Mouse (Mus musculus): ENCODE measurements at regions not wholly inside any gene's neighbourhood (a gene's known extent, or its start where the extent isn't known, plus 50 kb on each side); places are given as distances from the start of the nearest gene placed in this dataset.
A peak's percentile ranks its signal among the peaks of the same experiment; 100 is the strongest.

DNA sequence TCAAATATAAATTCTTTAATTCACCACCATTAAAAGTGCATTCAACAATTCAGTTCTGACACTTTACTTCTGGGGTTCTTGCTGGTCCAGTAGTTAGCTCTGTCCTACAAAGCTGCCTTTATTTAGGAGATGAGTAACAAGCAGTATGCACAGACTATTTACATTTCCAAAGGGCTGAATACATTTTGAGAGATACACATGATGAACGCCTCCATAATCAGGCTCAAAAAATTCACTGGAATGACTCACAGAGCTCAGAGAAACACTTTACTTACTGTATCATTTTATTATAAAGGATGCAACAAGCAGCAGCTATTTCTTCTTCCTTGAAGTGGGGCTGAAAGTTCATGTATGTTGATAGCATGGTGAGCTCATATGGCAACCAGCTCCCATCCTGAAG, 336.6 kb upstream of the Frg1 start:
- no peak overlapping the region for H3K4me2 ChIP-seq (replicated peaks)
- H3K9ac ChIP-seq (replicated peaks) = no peak overlapping the region
- no peak overlapping the region for H3K27ac ChIP-seq (replicated peaks)
- ATAC-seq (ENCODE audit: low FRiP score, low read depth) = no peak
- no peaks in the 10 kb centered on the region for H3K4me1 ChIP-seq
- H3K27me3 ChIP-seq = no peaks in the 10 kb centered on the region
- WGBS = 81% methylated on average over 1 of the region's 1 CpGs
- H3K4me3 ChIP-seq = no peak overlapping the region
- H3K9me3 ChIP-seq = no peaks in the 10 kb centered on the region
- no peaks in the 10 kb centered on the region for H3K36me3 ChIP-seq

DNA sequence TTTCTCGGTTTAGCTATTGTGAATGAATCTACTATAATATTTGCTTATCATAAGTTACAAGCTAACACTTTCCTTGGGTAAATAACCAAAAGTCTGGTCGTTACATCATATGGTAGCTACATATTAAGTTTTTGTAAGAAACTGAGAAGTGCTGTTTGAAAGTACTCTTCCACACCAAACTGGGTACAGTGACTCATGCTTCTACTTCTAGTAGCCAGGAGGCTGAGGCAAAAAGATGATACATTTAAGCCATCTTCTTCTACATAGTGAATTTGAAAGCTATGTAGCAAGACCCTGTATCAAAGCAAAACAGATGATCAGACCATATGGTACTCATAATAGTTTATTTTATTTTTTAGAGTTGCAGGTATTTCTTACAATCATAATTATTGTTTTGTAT, 335.8 kb upstream of the Frg1 start:
- no peak for ATAC-seq (ENCODE audit: low FRiP score, low read depth)
- H3K27me3 ChIP-seq = no peaks in the 10 kb centered on the region
- H3K9me3 ChIP-seq = no peaks in the 10 kb centered on the region
- no peaks in the 10 kb centered on the region for H3K36me3 ChIP-seq
- no peak overlapping the region for H3K9ac ChIP-seq (replicated peaks)
- H3K27ac ChIP-seq (replicated peaks) = no peak overlapping the region
- WGBS = 82% methylated on average over 2 of the region's 2 CpGs
- H3K4me1 ChIP-seq = no peaks in the 10 kb centered on the region
- no peak overlapping the region for H3K4me3 ChIP-seq
- no peak overlapping the region for H3K4me2 ChIP-seq (replicated peaks)

DNA sequence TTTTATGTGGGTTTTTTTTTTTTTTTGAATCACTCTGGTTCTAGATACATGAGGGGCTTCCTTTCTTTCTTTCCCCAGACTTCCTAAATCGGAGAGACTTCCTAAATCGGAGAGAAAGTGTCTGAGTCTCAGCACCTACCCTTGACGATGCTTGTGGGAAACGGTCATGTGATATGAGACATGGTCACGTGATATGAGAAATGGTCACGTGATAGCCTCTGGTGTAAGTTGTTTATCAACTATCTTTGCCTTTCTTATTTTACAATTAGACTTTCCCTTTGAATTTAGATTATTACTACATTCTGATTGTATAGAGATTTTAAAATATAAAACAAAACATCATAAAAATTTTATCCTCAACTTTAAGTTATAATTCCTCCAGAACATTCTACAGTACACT, 330.1 kb upstream of the Frg1 start:
- Histone ChIP-seq H3K4me2 (replicated peaks) (no peak overlapping the region), H3K4me3 (no peak overlapping the region), H3K27me3 (no peaks in the 10 kb centered on the region), H3K36me3 (no peaks in the 10 kb centered on the region), H3K4me1 (peaks cover 4% of the 10 kb centered on the region), H3K9ac (replicated peaks) (no peak overlapping the region), H3K27ac (replicated peaks) (no peak overlapping the region), H3K9me3 (no peaks in the 10 kb centered on the region)
- no peak for ATAC-seq (ENCODE audit: low FRiP score, low read depth)
- WGBS = 92% methylated on average over 6 of the region's 6 CpGs

- Histone ChIP-seq H3K27ac (replicated peaks) (no peak overlapping the region), H3K9me3 (no peaks in the 10 kb centered on the region), H3K4me3 (no peak overlapping the region), H3K4me1 (peaks cover 4% of the 10 kb centered on the region), H3K9ac (replicated peaks) (no peak overlapping the region), H3K36me3 (no peaks in the 10 kb centered on the region), H3K27me3 (no peaks in the 10 kb centered on the region), H3K4me2 (replicated peaks) (0 out of 2 replicates have a peak overlapping the region, but pooled peaks have one; percentile 11)
- 41% methylated on average over 11 of the region's 11 CpGs for WGBS
- peak; percentile 85 for ATAC-seq (ENCODE audit: low FRiP score, low read depth)
Measured at GRCm38 (mm10) chr8:41742796-41743670, 326.2 kb upstream of the Frg1 start.

GRCm38 (mm10) chr8:41717002-41717401, 300.1 kb upstream of the Frg1 start:
- no peak overlapping the region for H3K4me3 ChIP-seq
- no peak overlapping the region for H3K4me2 ChIP-seq (replicated peaks)
- no peaks in the 10 kb centered on the region for H3K36me3 ChIP-seq
- H3K27ac ChIP-seq (replicated peaks) = no peak overlapping the region
- 91% methylated on average over 3 of the region's 3 CpGs for WGBS
- no peak for ATAC-seq (ENCODE audit: low FRiP score, low read depth)
- peaks cover 6% of the 10 kb centered on the region; the same call in 1 of the 2 replicates for H3K4me1 ChIP-seq
- H3K9me3 ChIP-seq = no peaks in the 10 kb centered on the region
- H3K27me3 ChIP-seq = no peaks in the 10 kb centered on the region; the same call in 1 of the 2 replicates
- H3K9ac ChIP-seq (replicated peaks) = no peak overlapping the region

- H3K9me3 ChIP-seq = no peaks in the 10 kb centered on the region
- H3K4me1 ChIP-seq = peaks cover 6% of the 10 kb centered on the region; the same call in 1 of the 2 replicates
- peak; percentile 83 for ATAC-seq (ENCODE audit: low FRiP score, low read depth)
- 33% methylated on average over 4 of the region's 4 CpGs for WGBS
- no peaks in the 10 kb centered on the region; the same call in 1 of the 2 replicates for H3K27me3 ChIP-seq
- H3K9ac ChIP-seq (replicated peaks) = no peak overlapping the region
- no peak overlapping the region for H3K4me3 ChIP-seq
- no peaks in the 10 kb centered on the region for H3K36me3 ChIP-seq
- H3K4me2 ChIP-seq (replicated peaks) = no peak overlapping the region
- H3K27ac ChIP-seq (replicated peaks) = no peak overlapping the region
Measured at GRCm38 (mm10) chr8:41713634-41714330, 296.9 kb upstream of the Frg1 start.

DNA sequence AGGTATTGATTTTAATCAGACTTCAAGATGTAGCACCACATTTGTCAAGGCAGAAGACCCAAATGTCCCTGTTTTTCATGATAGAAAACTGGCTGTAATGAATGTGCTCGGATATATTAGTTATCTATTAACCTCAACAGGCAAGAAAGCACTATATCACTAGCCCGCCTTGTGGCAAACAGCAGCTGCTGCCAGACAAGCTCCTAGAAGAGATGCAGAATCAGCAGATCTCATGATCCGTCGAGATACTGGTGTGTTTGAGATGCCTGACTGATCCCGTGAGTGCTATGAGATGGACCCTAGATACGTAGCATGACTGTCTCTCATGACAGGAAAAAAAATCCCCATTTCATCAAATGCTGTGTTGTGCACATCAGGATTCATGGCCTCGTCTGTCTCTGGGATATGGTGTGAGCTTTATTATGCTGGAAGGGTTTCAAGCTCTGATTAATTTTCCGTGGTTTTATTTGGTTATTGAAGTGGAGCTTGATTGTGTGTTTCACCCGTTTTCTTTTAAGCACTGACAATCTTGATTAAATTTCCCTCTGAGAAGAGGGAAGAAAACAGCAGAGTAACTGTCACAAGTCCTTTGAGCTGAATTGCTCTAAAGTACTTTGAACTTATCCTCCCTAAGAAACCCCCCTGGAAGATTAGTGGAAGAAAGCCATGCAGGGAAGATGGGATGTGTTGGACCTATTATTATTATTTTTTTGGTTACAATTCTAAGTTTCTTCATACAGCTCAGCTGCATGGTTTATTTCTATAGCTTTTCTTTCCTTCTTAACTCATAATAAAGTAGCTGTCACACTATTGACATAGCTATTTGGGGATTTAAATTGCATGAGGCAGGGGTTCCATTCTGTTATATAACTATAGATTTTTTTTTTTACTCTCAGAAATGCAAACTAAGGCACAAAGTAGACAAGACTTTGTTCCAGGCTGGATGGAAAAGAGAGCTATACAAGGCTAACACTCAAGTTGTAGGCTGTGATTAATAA, 287.4 kb upstream of the Frg1 start:
- Histone ChIP-seq H3K9ac (replicated peaks) (no peak overlapping the region), H3K9me3 (no peaks in the 10 kb centered on the region), H3K4me2 (replicated peaks) (no peak overlapping the region), H3K36me3 (no peaks in the 10 kb centered on the region), H3K4me3 (no peak overlapping the region), H3K27me3 (no peaks in the 10 kb centered on the region), H3K27ac (replicated peaks) (no peak overlapping the region), H3K4me1 (peaks cover 4% of the 10 kb centered on the region; the same call in 1 of the 2 replicates)
- peak; percentile 79 for ATAC-seq (ENCODE audit: low FRiP score, low read depth)
- 48% methylated on average over 9 of the region's 9 CpGs for WGBS
